Mouse (Mus musculus): ENCODE data around the gene Wee2.

DNA sequence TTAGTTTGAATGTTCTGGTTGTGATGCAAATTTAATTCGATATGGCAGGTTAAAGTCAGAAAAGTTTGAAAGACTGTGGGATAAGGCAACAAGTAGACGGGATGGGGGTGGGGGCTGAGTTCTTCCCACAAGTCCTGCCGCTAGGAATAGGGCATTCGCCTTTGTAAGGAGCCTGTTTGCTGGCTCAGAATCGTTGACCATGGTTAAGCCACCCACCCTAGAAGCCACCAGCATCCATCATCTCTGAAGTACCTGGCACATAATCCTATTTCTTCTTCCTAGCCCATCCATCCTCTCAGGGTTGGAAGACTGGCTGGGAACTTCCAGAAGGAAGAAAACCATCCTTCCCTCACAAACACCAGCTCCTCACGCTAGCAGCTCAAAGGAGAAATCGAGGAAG is 4.2 kb upstream of the Wee2 start:
- TF ChIP-seq CTCF (IDR thresholded peaks at IDR 0.05; ENCODE audit: borderline replicate concordance, extremely low read depth, insufficient read depth, insufficient read length) (no peak), POLR2A (IDR thresholded peaks at IDR 0.05; ENCODE audit: borderline replicate concordance, extremely low read depth, insufficient read depth, insufficient read length, poor library complexity, severe bottlenecking) (no peak)
